Mouse (Mus musculus): ENCODE results near the gene Tmigd3. TPM values are rescaled to one million over a fixed set of nuclear protein-coding genes. Genes with fewer than 3 reads are reported as not detected.
A peak's percentile ranks its signal among the peaks of the same experiment; 100 is the strongest.

The Tmigd3 gene
- polyA plus RNA-seq, 1 experiment from 2014 or later, result 0.25 TPM

DNA sequence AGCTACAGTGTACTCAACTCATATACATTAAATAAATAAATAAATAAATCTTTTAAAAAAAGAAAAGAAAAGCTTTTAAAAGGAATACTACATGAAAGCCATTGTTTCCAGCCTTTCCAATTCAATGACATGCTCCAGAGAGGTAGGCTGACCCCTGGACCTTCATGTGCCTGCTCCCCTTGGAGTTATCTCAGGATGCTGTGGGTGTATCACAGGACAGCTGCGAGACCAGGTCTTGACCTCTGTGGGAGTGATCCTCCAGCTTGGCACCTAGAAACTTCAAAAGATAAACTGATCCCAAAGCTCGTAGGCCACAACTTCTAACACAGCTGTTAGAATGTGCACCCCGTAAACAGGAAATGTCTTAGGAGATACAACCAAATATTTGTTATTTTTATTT lies 32.0 kb upstream of the Tmigd3 start:
- Histone ChIP-seq H3K9ac (ENCODE audit: low read length) (no peak overlapping the region), H3K9me3 (ENCODE audit: control insufficient read depth, low read length) (no peaks in the 10 kb centered on the region), H3K4me3 (ENCODE audit: low read depth, low read length) (no peak overlapping the region), H3K4me2 (ENCODE audit: low read depth, severe bottlenecking) (no peak overlapping the region), H3K4me1 (ENCODE audit: control insufficient read depth, insufficient read depth, low read length) (no peaks in the 10 kb centered on the region), H3K27me3 (ENCODE audit: control insufficient read depth, insufficient read depth, low read length) (no peaks in the 10 kb centered on the region), H3K27ac (replicated peaks; ENCODE audit: low read depth, low read length) (no peak overlapping the region), H3K36me3 (ENCODE audit: control insufficient read depth, insufficient read depth, low read length) (no peaks in the 10 kb centered on the region)
- 76% methylated on average over 3 of the region's 3 CpGs for WGBS
- ATAC-seq (ENCODE audit: insufficient number of reproducible peaks, low FRiP score, low TSS enrichment, low read depth), result no peak
- DNase-seq (ENCODE audit: low spot score), result no peak

DNA sequence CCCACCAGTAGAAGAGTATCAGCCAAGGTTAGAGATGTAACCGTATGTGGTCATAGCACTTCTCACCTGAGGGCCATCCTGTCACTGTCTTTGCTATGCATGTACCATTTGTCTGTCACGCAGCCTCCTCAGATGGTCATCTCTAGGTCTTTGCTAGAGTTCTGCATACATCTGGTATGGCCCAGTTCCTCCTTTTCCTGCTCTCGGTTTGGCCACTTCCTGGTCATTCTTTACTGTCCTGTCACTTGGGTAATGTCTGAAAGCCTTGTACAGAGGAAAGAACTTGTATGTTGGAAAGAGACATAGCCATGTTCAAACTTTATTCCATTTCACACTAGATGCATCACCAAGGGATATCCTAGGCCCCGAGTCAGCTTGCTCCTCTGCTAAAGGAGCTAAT lies 30.9 kb upstream of the Tmigd3 start:
- H3K9me3 ChIP-seq (ENCODE audit: control insufficient read depth, low read length), result no peaks in the 10 kb centered on the region
- H3K4me1 ChIP-seq (ENCODE audit: control insufficient read depth, insufficient read depth, low read length), result no peaks in the 10 kb centered on the region
- no peak overlapping the region for H3K9ac ChIP-seq (ENCODE audit: low read length)
- ATAC-seq (ENCODE audit: insufficient number of reproducible peaks, low FRiP score, low TSS enrichment, low read depth) (no peak), DNase-seq (ENCODE audit: low spot score) (no peak)
- no peaks in the 10 kb centered on the region for H3K36me3 ChIP-seq (ENCODE audit: control insufficient read depth, insufficient read depth, low read length)
- H3K4me3 ChIP-seq (ENCODE audit: low read depth, low read length), result no peak overlapping the region
- no peak overlapping the region for H3K27ac ChIP-seq (replicated peaks; ENCODE audit: low read depth, low read length)
- H3K4me2 ChIP-seq (ENCODE audit: low read depth, severe bottlenecking), result no peak overlapping the region
- H3K27me3 ChIP-seq (ENCODE audit: control insufficient read depth, insufficient read depth, low read length), result no peaks in the 10 kb centered on the region
- 82% methylated on average over 4 of the region's 4 CpGs for WGBS

- ATAC-seq (ENCODE audit: insufficient number of reproducible peaks, low FRiP score, low TSS enrichment, low read depth), result no peak
- no peaks in the 10 kb centered on the region for H3K9me3 ChIP-seq (ENCODE audit: control insufficient read depth, low read length)
- H3K9ac ChIP-seq (ENCODE audit: low read length), result no peak overlapping the region
- H3K4me1 ChIP-seq (ENCODE audit: control insufficient read depth, insufficient read depth, low read length), result no peaks in the 10 kb centered on the region
- H3K4me3 ChIP-seq (ENCODE audit: low read depth, low read length), result no peak overlapping the region
- no peaks in the 10 kb centered on the region for H3K27me3 ChIP-seq (ENCODE audit: control insufficient read depth, insufficient read depth, low read length)
- no peak overlapping the region for H3K27ac ChIP-seq (replicated peaks; ENCODE audit: low read depth, low read length)
- no peak overlapping the region for H3K4me2 ChIP-seq (ENCODE audit: low read depth, severe bottlenecking)
- 66% methylated on average over 7 of the region's 7 CpGs for WGBS
- no peak for DNase-seq (ENCODE audit: low spot score)
- no peaks in the 10 kb centered on the region for H3K36me3 ChIP-seq (ENCODE audit: control insufficient read depth, insufficient read depth, low read length)
Observed at GRCm38 (mm10) chr3:105846294-105847069, 24.2 kb upstream of the Tmigd3 start.

GRCm38 (mm10) chr3:105853781-105854180 lies 16.9 kb upstream of the Tmigd3 start:
- ATAC-seq (ENCODE audit: insufficient number of reproducible peaks, low FRiP score, low TSS enrichment, low read depth) (peak; percentile 60; the same call in 1 of the 2 replicates), DNase-seq (ENCODE audit: low spot score) (peak; percentile 76)
- H3K36me3 ChIP-seq (ENCODE audit: control insufficient read depth, insufficient read depth, low read length), result no peaks in the 10 kb centered on the region
- H3K27ac ChIP-seq (replicated peaks; ENCODE audit: low read depth, low read length), result no peak overlapping the region; the same call in 1 of the 2 replicates
- H3K9me3 ChIP-seq (ENCODE audit: control insufficient read depth, low read length), result no peaks in the 10 kb centered on the region
- no peak overlapping the region for H3K9ac ChIP-seq (ENCODE audit: low read length)
- no peak overlapping the region for H3K4me3 ChIP-seq (ENCODE audit: low read depth, low read length)
- H3K27me3 ChIP-seq (ENCODE audit: control insufficient read depth, insufficient read depth, low read length), result no peaks in the 10 kb centered on the region
- H3K4me2 ChIP-seq (ENCODE audit: low read depth, severe bottlenecking), result no peak overlapping the region
- H3K4me1 ChIP-seq (ENCODE audit: control insufficient read depth, insufficient read depth, low read length), result peaks cover 17% of the 10 kb centered on the region
- 12% methylated on average over 8 of the region's 8 CpGs for WGBS

DNA sequence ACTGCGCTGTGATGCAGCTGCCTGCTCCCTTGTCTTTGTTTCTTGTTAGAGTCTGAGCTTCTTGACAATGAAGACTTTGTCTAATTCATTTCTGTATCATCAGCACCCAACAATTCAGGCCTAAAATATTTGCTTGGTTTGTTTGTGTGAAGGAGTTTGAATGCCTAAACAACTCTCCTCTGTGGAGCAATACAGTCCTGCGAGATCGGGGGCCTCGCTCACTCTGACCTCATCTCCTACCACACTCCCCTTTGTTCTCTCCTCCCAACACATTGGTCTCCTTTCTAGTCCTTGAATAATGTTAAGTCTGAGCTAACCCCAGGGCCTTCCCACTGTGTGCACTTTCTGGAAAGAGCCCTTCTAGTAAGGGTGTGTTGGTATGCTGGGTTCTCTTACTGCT lies 15.9 kb upstream of the Tmigd3 start:
- ATAC-seq (ENCODE audit: insufficient number of reproducible peaks, low FRiP score, low TSS enrichment, low read depth) (no peak), DNase-seq (ENCODE audit: low spot score) (no peak)
- WGBS, result 87% methylated on average over 4 of the region's 4 CpGs
- H3K9me3 ChIP-seq (ENCODE audit: control insufficient read depth, low read length), result no peaks in the 10 kb centered on the region
- H3K4me1 ChIP-seq (ENCODE audit: control insufficient read depth, insufficient read depth, low read length), result peaks cover 17% of the 10 kb centered on the region
- H3K27ac ChIP-seq (replicated peaks; ENCODE audit: low read depth, low read length), result no peak overlapping the region; the same call in 1 of the 2 replicates
- no peaks in the 10 kb centered on the region for H3K27me3 ChIP-seq (ENCODE audit: control insufficient read depth, insufficient read depth, low read length)
- no peak overlapping the region for H3K9ac ChIP-seq (ENCODE audit: low read length)
- H3K4me3 ChIP-seq (ENCODE audit: low read depth, low read length), result no peak overlapping the region
- no peak overlapping the region for H3K4me2 ChIP-seq (ENCODE audit: low read depth, severe bottlenecking)
- no peaks in the 10 kb centered on the region for H3K36me3 ChIP-seq (ENCODE audit: control insufficient read depth, insufficient read depth, low read length)

DNA sequence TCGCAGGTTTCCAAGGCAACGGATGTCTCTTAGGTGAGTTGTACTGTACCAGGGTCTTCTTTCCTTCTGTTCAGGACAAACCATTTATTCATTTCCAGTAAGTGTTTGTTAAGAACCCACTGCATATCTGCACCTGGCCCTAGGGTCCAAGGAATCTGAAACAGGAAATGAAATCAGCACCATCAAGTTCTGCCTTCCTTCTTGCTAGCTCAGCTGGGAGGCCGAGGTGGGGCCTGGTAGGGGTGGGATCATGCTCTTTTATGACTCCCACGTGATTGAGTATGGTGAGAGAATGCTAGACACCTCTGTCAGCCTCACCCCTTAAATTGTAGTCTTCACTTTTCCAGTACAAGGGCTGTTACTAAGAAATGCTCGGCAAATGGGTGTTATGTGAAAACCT lies 13.2 kb upstream of the Tmigd3 start:
- peaks cover 19% of the 10 kb centered on the region for H3K4me1 ChIP-seq (ENCODE audit: control insufficient read depth, insufficient read depth, low read length)
- 48% methylated on average over 5 of the region's 5 CpGs for WGBS

GRCm38 (mm10) chr3:105861747-105862366 lies 8.8 kb upstream of the Tmigd3 start:
- H3K36me3 ChIP-seq (ENCODE audit: control insufficient read depth, insufficient read depth, low read length), result no peaks in the 10 kb centered on the region
- no peak overlapping the region for H3K4me2 ChIP-seq (ENCODE audit: low read depth, severe bottlenecking)
- no peak overlapping the region for H3K27ac ChIP-seq (replicated peaks; ENCODE audit: low read depth, low read length)
- no peaks in the 10 kb centered on the region for H3K9me3 ChIP-seq (ENCODE audit: control insufficient read depth, low read length)
- no peaks in the 10 kb centered on the region for H3K27me3 ChIP-seq (ENCODE audit: control insufficient read depth, insufficient read depth, low read length)
- ATAC-seq (ENCODE audit: insufficient number of reproducible peaks, low FRiP score, low TSS enrichment, low read depth), result 0 out of 2 replicates have a peak, but pooled peaks have one; percentile 47
- no peak overlapping the region for H3K4me3 ChIP-seq (ENCODE audit: low read depth, low read length)
- H3K4me1 ChIP-seq (ENCODE audit: control insufficient read depth, insufficient read depth, low read length), result peaks cover 9% of the 10 kb centered on the region; the same call in 1 of the 2 replicates
- 54% methylated on average over 7 of the region's 7 CpGs for WGBS
- no peak overlapping the region for H3K9ac ChIP-seq (ENCODE audit: low read length)
- no peak for DNase-seq (ENCODE audit: low spot score)

More for the DNA sequence above, 13.2 kb upstream of the Tmigd3 start:
- H3K9me3 ChIP-seq (ENCODE audit: control insufficient read depth, low read length), result no peaks in the 10 kb centered on the region
- no peaks in the 10 kb centered on the region for H3K27me3 ChIP-seq (ENCODE audit: control insufficient read depth, insufficient read depth, low read length)
- H3K4me3 ChIP-seq (ENCODE audit: low read depth, low read length), result no peak overlapping the region
- H3K36me3 ChIP-seq (ENCODE audit: control insufficient read depth, insufficient read depth, low read length), result no peaks in the 10 kb centered on the region
- H3K27ac ChIP-seq (replicated peaks; ENCODE audit: low read depth, low read length), result no peak overlapping the region
- peak; percentile 28 for DNase-seq (ENCODE audit: low spot score)
- H3K9ac ChIP-seq (ENCODE audit: low read length), result no peak overlapping the region
- ATAC-seq (ENCODE audit: insufficient number of reproducible peaks, low FRiP score, low TSS enrichment, low read depth), result no peak
- no peak overlapping the region for H3K4me2 ChIP-seq (ENCODE audit: low read depth, severe bottlenecking)

GRCm38 (mm10) chr3:105864123-105864522 lies 6.6 kb upstream of the Tmigd3 start:
- no peak overlapping the region for H3K27ac ChIP-seq (replicated peaks; ENCODE audit: low read depth, low read length)
- H3K4me2 ChIP-seq (ENCODE audit: low read depth, severe bottlenecking), result no peak overlapping the region
- no peak overlapping the region for H3K4me3 ChIP-seq (ENCODE audit: low read depth, low read length)
- WGBS, result 83% methylated on average over 1 of the region's 1 CpGs
- H3K36me3 ChIP-seq (ENCODE audit: control insufficient read depth, insufficient read depth, low read length), result no peaks in the 10 kb centered on the region
- 0 out of 2 replicates have a peak, but pooled peaks cover 3% of the 10 kb centered on the region for H3K4me1 ChIP-seq (ENCODE audit: control insufficient read depth, insufficient read depth, low read length)
- DNase-seq (ENCODE audit: low spot score), result no peak
- no peaks in the 10 kb centered on the region for H3K9me3 ChIP-seq (ENCODE audit: control insufficient read depth, low read length)
- ATAC-seq (ENCODE audit: insufficient number of reproducible peaks, low FRiP score, low TSS enrichment, low read depth), result no peak
- H3K27me3 ChIP-seq (ENCODE audit: control insufficient read depth, insufficient read depth, low read length), result no peaks in the 10 kb centered on the region
- no peak overlapping the region for H3K9ac ChIP-seq (ENCODE audit: low read length)
